9 mouse cellular contexts compared by ENCODE assay signal in the genomic region with DNA sequence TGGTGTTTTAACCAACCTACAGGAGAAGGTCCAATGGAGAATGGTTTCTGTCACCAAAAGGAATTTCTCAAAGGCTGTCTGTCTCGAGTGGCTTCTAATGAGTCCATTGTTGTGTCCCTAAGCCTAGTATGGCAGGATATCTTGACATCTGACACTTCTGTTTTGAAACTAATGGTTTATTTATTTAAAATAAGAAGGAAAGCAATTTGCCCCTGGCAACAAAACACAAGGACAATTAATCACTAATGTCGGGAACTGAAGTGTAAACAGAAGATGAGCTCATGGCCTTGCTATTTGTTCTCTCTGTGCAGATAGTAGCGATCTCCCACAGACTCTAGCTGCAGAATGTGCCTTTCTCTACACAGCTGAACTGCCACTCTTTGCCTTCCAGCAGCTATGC. TPM values are rescaled to one million over a fixed set of nuclear protein-coding genes. Genes with fewer than 3 reads are reported as not detected.
A peak's percentile ranks its signal among the peaks of the same experiment; 100 is the strongest.
DNase-seq lines count a peak whose midpoint lies in the region; ATAC-seq and TF ChIP-seq lines count a peak whose summit lies in the region.
"Had no signal": no experiment of that assay in that cellular context is flagged by ENCODE, and none has a peak within 500 bp of the region (broad histone marks: within the 10 kb centered on the region; RNA-seq: fewer than 3 reads in every experiment).

No protein-coding gene starts in this region.

- no peak overlapping the region for H3K4me2 ChIP-seq in midbrain, postnatal 0 days (ENCODE audit: low read depth, low read length, poor library complexity, severe bottlenecking)
- no peak overlapping the region for H3K4me2 ChIP-seq in midbrain, embryonic 16.5 days (ENCODE audit: low read length)
- no peak overlapping the region for H3K4me2 ChIP-seq in kidney, embryonic 15.5 days

- no peaks in the 10 kb centered on the region for H3K27me3 ChIP-seq in midbrain, postnatal 0 days (ENCODE audit: insufficient read depth, low read length)
- H3K27me3 ChIP-seq in midbrain, embryonic 16.5 days (ENCODE audit: control insufficient read depth, insufficient read depth, low read depth, low read length), result no peaks in the 10 kb centered on the region
- H3K27me3 ChIP-seq in kidney, embryonic 15.5 days, result no peaks in the 10 kb centered on the region

- H3K4me1 ChIP-seq in midbrain, postnatal 0 days (ENCODE audit: insufficient read depth, low read length), result 0 out of 2 replicates have a peak, but pooled peaks cover 3% of the 10 kb centered on the region
- 0 out of 2 replicates have a peak, but pooled peaks cover 2% of the 10 kb centered on the region for H3K4me1 ChIP-seq in midbrain, embryonic 16.5 days (ENCODE audit: control insufficient read depth, insufficient read depth, low read length)
- peaks cover 25% of the 10 kb centered on the region for H3K4me1 ChIP-seq in kidney, embryonic 15.5 days

- H3K9ac ChIP-seq in midbrain, postnatal 0 days (replicated peaks; ENCODE audit: low read length, poor library complexity, severe bottlenecking), result no peak overlapping the region
- no peak overlapping the region for H3K9ac ChIP-seq in midbrain, embryonic 16.5 days (ENCODE audit: low read depth, low read length)
- H3K9ac ChIP-seq in kidney, embryonic 15.5 days, result no peak overlapping the region

- H3K9me3 ChIP-seq in midbrain, postnatal 0 days (ENCODE audit: low read length), result no peaks in the 10 kb centered on the region
- H3K9me3 ChIP-seq in midbrain, embryonic 16.5 days (replicated peaks; ENCODE audit: control insufficient read depth, low read length, poor library complexity, severe bottlenecking), result no peaks in the 10 kb centered on the region
- H3K9me3 ChIP-seq in kidney, embryonic 15.5 days (replicated peaks), result no peaks in the 10 kb centered on the region

- H3K36me3 ChIP-seq in midbrain, postnatal 0 days (ENCODE audit: insufficient read depth, low read length), result no peaks in the 10 kb centered on the region
- 0 out of 2 replicates have a peak, but pooled peaks cover 4% of the 10 kb centered on the region for H3K36me3 ChIP-seq in midbrain, embryonic 16.5 days (ENCODE audit: control insufficient read depth, insufficient read depth, low read length)
- no peaks in the 10 kb centered on the region for H3K36me3 ChIP-seq in kidney, embryonic 15.5 days

- DNase-seq in adrenal gland, postnatal 14 days, result peak; percentile 21
- no peak for DNase-seq in adrenal gland, postnatal 25 days
- DNase-seq in midbrain, postnatal 0 days (ENCODE audit: low spot score), result peak; percentile 36
- DNase-seq in retina, embryonic 14.5 days (ENCODE audit: low spot score), result peak; percentile 66
- no peak for DNase-seq in gastrocnemius, postnatal 4 days (ENCODE audit: low spot score in 2 of 2)
- DNase-seq in left cerebral cortex, adult 18-20 months (ENCODE audit: low spot score in 2 of 2), result no peak
- DNase-seq: layer of hippocampus, postnatal 36 days had no signal

- ATAC-seq in midbrain, postnatal 0 days (ENCODE audit: low FRiP score), result no peak
- ATAC-seq in midbrain, embryonic 16.5 days, result no peak
- ATAC-seq in kidney, embryonic 15.5 days (replicated peaks; ENCODE audit: low FRiP score), result peak; percentile 62; the same call in 1 of the 2 replicates

- no peak overlapping the region for H3K27ac ChIP-seq in midbrain, postnatal 0 days (ENCODE audit: low read depth, low read length)
- no peak overlapping the region for H3K27ac ChIP-seq in midbrain, embryonic 16.5 days (ENCODE audit: low read length)
- H3K27ac ChIP-seq in kidney, embryonic 15.5 days, result peak overlapping the region; percentile 54

- no peak for TF ChIP-seq CTCF in midbrain, postnatal 0 days (IDR thresholded peaks at IDR 0.05)

- 22% methylated on average over 3 of the region's 3 CpGs for WGBS in midbrain, postnatal 0 days
- 11% methylated on average over 3 of the region's 3 CpGs for WGBS in midbrain, embryonic 16.5 days
- WGBS in kidney, embryonic 15.5 days, result 5% methylated on average over 3 of the region's 3 CpGs

- H3K4me3 ChIP-seq in midbrain, postnatal 0 days (ENCODE audit: low read depth, low read length), result no peak overlapping the region
- H3K4me3 ChIP-seq in midbrain, embryonic 16.5 days (ENCODE audit: low read depth, low read length), result no peak overlapping the region
- no peak overlapping the region for H3K4me3 ChIP-seq in kidney, embryonic 15.5 days (replicated peaks)

RNA-seq across cellular contexts. Expression of gene Rtp4, which starts 22.7 kb away (rescaled TPM):
- total RNA-seq in adrenal gland, postnatal 14 days (2021), result 6.3 and 9.2 TPM in 2 replicates
- total RNA-seq in adrenal gland, postnatal 25 days (2021), result 9.7 and 15.2 TPM in 2 replicates
- total RNA-seq in midbrain, postnatal 0 days (2014; rRNA removed), result 8.4 and 12.1 TPM in 2 replicates
- polyA plus RNA-seq in midbrain, postnatal 0 days (2015; fragmentation: Nextera tagmentation; extraction: Ambion mirVana), result 6.3 and 8.8 TPM in 2 replicates
- polyA plus RNA-seq in midbrain, embryonic 16.5 days (2015; fragmentation: Nextera tagmentation; extraction: Ambion mirVana), result 2.6 and 2.8 TPM in 2 replicates
- polyA plus RNA-seq in kidney, embryonic 15.5 days (2015; fragmentation: Nextera tagmentation; extraction: Ambion mirVana), result 9.7 and 10.9 TPM in 2 replicates
- 1 to 10 TPM; 1.3 to 1.8 TPM for total RNA-seq in gastrocnemius, postnatal 4 days (2021)
- total RNA-seq in left cerebral cortex, adult 18-20 months (2021), result 1 to 10 TPM in 1 of 2 experiments, under 1 TPM in 1; 0.95 to 1.1 TPM

RNA-seq across cellular contexts. Expression of gene Masp1, which starts 23.2 kb away (rescaled TPM):
- total RNA-seq in adrenal gland, postnatal 14 days (2021), result 69.6 and 71.5 TPM in 2 replicates
- 119 TPM in 2 replicates for total RNA-seq in adrenal gland, postnatal 25 days (2021)
- total RNA-seq in midbrain, postnatal 0 days (2014; rRNA removed), result 29.7 and 32.8 TPM in 2 replicates
- 21.4 and 22.6 TPM in 2 replicates for polyA plus RNA-seq in midbrain, postnatal 0 days (2015; fragmentation: Nextera tagmentation; extraction: Ambion mirVana)
- 26.8 and 29.6 TPM in 2 replicates for polyA plus RNA-seq in midbrain, embryonic 16.5 days (2015; fragmentation: Nextera tagmentation; extraction: Ambion mirVana)
- 6.8 and 8.3 TPM in 2 replicates for polyA plus RNA-seq in kidney, embryonic 15.5 days (2015; fragmentation: Nextera tagmentation; extraction: Ambion mirVana)
- total RNA-seq in gastrocnemius, postnatal 4 days (2021), result 1 to 10 TPM; 8.0 to 9.0 TPM
- 10 to 100 TPM; 11.6 to 13.7 TPM for total RNA-seq in left cerebral cortex, adult 18-20 months (2021)

Comparison
In these comparisons a context has a peak if more than half of its experiments do, and no peak if none do; other contexts are left out.
1. DNase-seq: peak in adrenal gland, postnatal 14 days (single experiment), midbrain, postnatal 0 days (single experiment) and retina, embryonic 14.5 days (single experiment); none in adrenal gland, postnatal 25 days (single experiment), gastrocnemius, postnatal 4 days (0 of 2) and left cerebral cortex, adult 18-20 months (0 of 2).